Mouse (Mus musculus) spleen, adult 2 months (tissue): Measurements from ENCODE around the gene Erg.

Experiments used
- CTCF ChIP-seq: fragments of 200-500 bp; IDR thresholded peaks from 2 replicates; pipeline ENCODE4 v1.5.1; 2011; ENCODE audit warnings: mild to moderate bottlenecking, inconsistent platforms; ENCODE audit not compliant: insufficient read depth, insufficient read length, insufficient replicate concordance; ENCODE audit errors: extremely low read depth
- POLR2A ChIP-seq: fragments of 200-500 bp; IDR thresholded peaks from 2 replicates; pipeline ENCODE4 v1.6.1; 2011; ENCODE audit warnings: low read depth, low read length, inconsistent platforms

- no peak for TF ChIP-seq CTCF
- TF ChIP-seq POLR2A, result no peak
Observed at GRCm38 (mm10) chr16:95363632-95364465, 222.5 kb downstream of the Erg start.
